Mouse (Mus musculus) limb, embryonic 13.5 days (tissue): Measurements from ENCODE around the gene Zcchc24. TPM values are rescaled to one million over a fixed set of nuclear protein-coding genes. Genes with fewer than 3 reads are reported as not detected.
A peak's percentile ranks its signal among the peaks of the same experiment; 100 is the strongest.
"Not testable (repeated sequence)": the region's sequence is repeated elsewhere in the genome, so short reads cannot be mapped to it uniquely, and the experiment has no call there.

Experiments
- ATAC-seq: fragments of 200-750 bp; cut with Nextera tagmentation; 2 replicates; pipeline ENCODE4 v1.8.0; 2017; ENCODE audit warnings: low read depth, moderate number of reproducible peaks, moderate TSS enrichment; ENCODE audit not compliant: low FRiP score
- H3K27ac ChIP-seq: fragments of 300-500 bp; sonication (generic); 2 replicates; pipeline ENCODE4 v1.5.1; 2015; ENCODE audit warnings: inconsistent platforms, mild to moderate bottlenecking, moderate library complexity
- H3K27me3 ChIP-seq: fragments of 300-500 bp; sonication (generic); 2 replicates; pipeline ENCODE4 v1.6.1; 2015; ENCODE audit warnings: mild to moderate bottlenecking, inconsistent platforms
- H3K36me3 ChIP-seq: fragments of 300-500 bp; sonication (generic); 2 replicates; pipeline ENCODE4 v1.6.1; 2015; ENCODE audit warnings: inconsistent platforms, mild to moderate bottlenecking, moderate library complexity
- H3K4me1 ChIP-seq: fragments of 300-500 bp; sonication (generic); 2 replicates; pipeline ENCODE4 v1.6.1; 2015; ENCODE audit warnings: inconsistent platforms
- H3K4me2 ChIP-seq: fragments of 300-500 bp; sonication (generic); replicated peaks from 2 replicates; pipeline ENCODE4 v1.6.1; 2015; ENCODE audit warnings: inconsistent platforms, mild to moderate bottlenecking, moderate library complexity
- H3K4me3 ChIP-seq: fragments of 300-500 bp; sonication (generic); 2 replicates; pipeline ENCODE4 v1.5.1; 2015; ENCODE audit warnings: moderate library complexity, mild to moderate bottlenecking, inconsistent platforms
- H3K9ac ChIP-seq: fragments of 300-500 bp; sonication (generic); 2 replicates; pipeline ENCODE4 v1.6.1; 2015; ENCODE audit warnings: mild to moderate bottlenecking, inconsistent platforms
- H3K9me3 ChIP-seq: fragments of 300-500 bp; sonication (generic); 2 replicates; pipeline ENCODE4 v1.6.1; 2016; ENCODE audit warnings: inconsistent platforms
- WGBS: fragments of 180-500 bp; shearing (Covaris S2); methylation state at CpG from one replicate; pipeline ENCODE4 v1.1.7; 2015; 5-methylcytosine and 5-hydroxymethylcytosine counted together
- polyA plus RNA-seq: library from polyadenylated mRNA; unstranded; fragments of >200 nt; fragmentation: Nextera tagmentation; extraction: Ambion mirVana; gene quantifications from 2 replicates; pipeline ENCODE4 v1.2.1, GENCODE M21; 2015

Gene Zcchc24
- polyA plus RNA-seq = 34.7 and 37.6 TPM in 2 replicates

- Histone ChIP-seq H3K36me3 (0 out of 2 replicates have a peak, but pooled peaks cover under 1% of the 10 kb centered on the region), H3K4me2 (peak within 1 kb of the TSS; percentile 91), H3K9me3 (no peaks in the 10 kb centered on the region), H3K27ac (peak within 1 kb of the TSS; percentile 93), H3K9ac (peak within 1 kb of the TSS; percentile 94), H3K4me1 (peaks cover 52% of the 10 kb centered on the region), H3K4me3 (peak within 1 kb of the TSS; percentile 90), H3K27me3 (no peaks in the 10 kb centered on the region)
- under 1% methylated on average over 34 of the region's 55 CpGs for WGBS
- peak; percentile 92 for ATAC-seq
Measured at GRCm38 (mm10) chr14:25768915-25769625, at the start of gene Zcchc24. Gene Zcchc24 (minus strand): TSS chr14:25769039.

- Histone ChIP-seq H3K36me3 (no peaks in the 10 kb centered on the region), H3K9ac (no peak overlapping the region), H3K4me2 (0 out of 2 replicates have a peak overlapping the region, but pooled peaks have one; percentile 27), H3K27me3 (no peaks in the 10 kb centered on the region), H3K4me3 (no peak overlapping the region), H3K9me3 (no peaks in the 10 kb centered on the region), H3K4me1 (peaks cover 4% of the 10 kb centered on the region; the same call in 1 of the 2 replicates), H3K27ac (no peak overlapping the region)
- 8% methylated on average over 9 of the region's 9 CpGs for WGBS
- peak; percentile 54; the same call in 1 of the 2 replicates for ATAC-seq
Measured at GRCm38 (mm10) chr14:25816416-25816815, 47.6 kb upstream of the Zcchc24 start.

GRCm38 (mm10) chr14:25814140-25814539 is 45.3 kb upstream of the Zcchc24 start:
- Histone ChIP-seq H3K27ac (no peak overlapping the region), H3K9ac (no peak overlapping the region), H3K4me2 (no peak overlapping the region), H3K9me3 (no peaks in the 10 kb centered on the region), H3K36me3 (no peaks in the 10 kb centered on the region), H3K27me3 (no peaks in the 10 kb centered on the region), H3K4me3 (no peak overlapping the region), H3K4me1 (peaks cover 4% of the 10 kb centered on the region; the same call in 1 of the 2 replicates)
- no peak for ATAC-seq

- not testable (repeated sequence) for ATAC-seq, H3K9ac ChIP-seq, H3K4me1 ChIP-seq, H3K27me3 ChIP-seq, H3K36me3 ChIP-seq, H3K9me3 ChIP-seq, H3K27ac ChIP-seq, H3K4me2 ChIP-seq, H3K4me3 ChIP-seq
- WGBS = 58% methylated on average over 1 of the region's 1 CpGs
Measured at GRCm38 (mm10) chr14:25811026-25811425, 42.2 kb upstream of the Zcchc24 start.

- no peak overlapping the region for H3K4me2 ChIP-seq
- no peaks in the 10 kb centered on the region for H3K9me3 ChIP-seq
- H3K9ac ChIP-seq = no peak overlapping the region
- no peaks in the 10 kb centered on the region for H3K27me3 ChIP-seq
- no peak overlapping the region for H3K27ac ChIP-seq
- peaks cover 27% of the 10 kb centered on the region for H3K4me1 ChIP-seq
- 89% methylated on average over 7 of the region's 7 CpGs for WGBS
- no peak overlapping the region for H3K4me3 ChIP-seq
- ATAC-seq = no peak
- H3K36me3 ChIP-seq = no peaks in the 10 kb centered on the region
Measured at GRCm38 (mm10) chr14:25806561-25806960, 37.7 kb upstream of the Zcchc24 start.

- no peak overlapping the region for H3K27ac ChIP-seq
- no peak overlapping the region for H3K4me3 ChIP-seq
- H3K9me3 ChIP-seq = no peaks in the 10 kb centered on the region
- ATAC-seq = peak; percentile 58; the same call in 1 of the 2 replicates
- H3K4me2 ChIP-seq = no peak overlapping the region
- H3K36me3 ChIP-seq = no peaks in the 10 kb centered on the region
- no peaks in the 10 kb centered on the region for H3K27me3 ChIP-seq
- H3K4me1 ChIP-seq = peaks cover 27% of the 10 kb centered on the region
- no peak overlapping the region for H3K9ac ChIP-seq
- 43% methylated on average over 7 of the region's 7 CpGs for WGBS
Measured at GRCm38 (mm10) chr14:25805871-25806270, 37.0 kb upstream of the Zcchc24 start.

GRCm38 (mm10) chr14:25803246-25803809 is 34.5 kb upstream of the Zcchc24 start:
- no peak overlapping the region for H3K9ac ChIP-seq
- peak overlapping the region; percentile 17; the same call in 1 of the 2 replicates for H3K27ac ChIP-seq
- peaks cover 37% of the 10 kb centered on the region for H3K4me1 ChIP-seq
- peak; percentile 71 for ATAC-seq
- H3K4me2 ChIP-seq = no peak overlapping the region
- H3K9me3 ChIP-seq = no peaks in the 10 kb centered on the region
- H3K4me3 ChIP-seq = no peak overlapping the region
- H3K36me3 ChIP-seq = no peaks in the 10 kb centered on the region
- 0 out of 2 replicates have a peak, but pooled peaks cover 3% of the 10 kb centered on the region for H3K27me3 ChIP-seq
- WGBS = 23% methylated on average over 3 of the region's 3 CpGs

GRCm38 (mm10) chr14:25802511-25802910 is 33.7 kb upstream of the Zcchc24 start:
- 0 out of 2 replicates have a peak, but pooled peaks cover 3% of the 10 kb centered on the region for H3K27me3 ChIP-seq
- H3K4me3 ChIP-seq = no peak overlapping the region
- no peak for ATAC-seq
- no peak overlapping the region; the same call in 1 of the 2 replicates for H3K27ac ChIP-seq
- H3K36me3 ChIP-seq = no peaks in the 10 kb centered on the region
- H3K9me3 ChIP-seq = no peaks in the 10 kb centered on the region
- H3K4me1 ChIP-seq = peaks cover 37% of the 10 kb centered on the region
- no peak overlapping the region for H3K9ac ChIP-seq
- H3K4me2 ChIP-seq = no peak overlapping the region

- peak overlapping the region; percentile 39 for H3K4me2 ChIP-seq
- 24% methylated on average over 19 of the region's 19 CpGs for WGBS
- no peaks in the 10 kb centered on the region for H3K9me3 ChIP-seq
- H3K4me3 ChIP-seq = no peak overlapping the region
- H3K36me3 ChIP-seq = no peaks in the 10 kb centered on the region
- no peak overlapping the region for H3K9ac ChIP-seq
- H3K27me3 ChIP-seq = 0 out of 2 replicates have a peak, but pooled peaks cover 3% of the 10 kb centered on the region
- peaks cover 45% of the 10 kb centered on the region for H3K4me1 ChIP-seq
- ATAC-seq = peak; percentile 55
- no peak overlapping the region for H3K27ac ChIP-seq
Measured at GRCm38 (mm10) chr14:25800166-25800960, 31.5 kb upstream of the Zcchc24 start.

- H3K27ac ChIP-seq = peak overlapping the region; percentile 33; the same call in 1 of the 2 replicates
- 0 out of 2 replicates have a peak, but pooled peaks cover 3% of the 10 kb centered on the region for H3K27me3 ChIP-seq
- 41% methylated on average over 7 of the region's 7 CpGs for WGBS
- no peaks in the 10 kb centered on the region for H3K36me3 ChIP-seq
- no peak overlapping the region for H3K9ac ChIP-seq
- H3K9me3 ChIP-seq = no peaks in the 10 kb centered on the region
- no peak for ATAC-seq
- H3K4me1 ChIP-seq = peaks cover 29% of the 10 kb centered on the region
- no peak overlapping the region for H3K4me2 ChIP-seq
- H3K4me3 ChIP-seq = no peak overlapping the region
Measured at GRCm38 (mm10) chr14:25796619-25797018, 27.8 kb upstream of the Zcchc24 start.

- WGBS = 27% methylated on average over 10 of the region's 10 CpGs
Measured at GRCm38 (mm10) chr14:25795561-25796174, 26.8 kb upstream of the Zcchc24 start.

More at GRCm38 (mm10) chr14:25795561-25796174, 26.8 kb upstream of the Zcchc24 start:
- Histone ChIP-seq H3K9me3 (no peaks in the 10 kb centered on the region), H3K36me3 (no peaks in the 10 kb centered on the region), H3K4me1 (peaks cover 29% of the 10 kb centered on the region), H3K27me3 (0 out of 2 replicates have a peak, but pooled peaks cover 3% of the 10 kb centered on the region), H3K27ac (peak overlapping the region; percentile 73; the same call in 1 of the 2 replicates), H3K4me2 (peak overlapping the region; percentile 31; the same call in 1 of the 2 replicates), H3K9ac (no peak overlapping the region), H3K4me3 (no peak overlapping the region)
- ATAC-seq = peak; percentile 71; the same call in 1 of the 2 replicates
